Mouse (Mus musculus): ENCODE measurements at regions not wholly inside any gene's neighbourhood (a gene's known extent, or its start where the extent isn't known, plus 50 kb on each side); places are given as distances from the start of the nearest gene placed in this dataset.

- no peak for TF ChIP-seq CTCF (conservative IDR thresholded peaks at IDR 0.05; ENCODE audit: low read length)
- TF ChIP-seq NANOG (IDR thresholded peaks at IDR 0.05; ENCODE audit: borderline replicate concordance, low read length) = no peak
- TF ChIP-seq POU5F1 (IDR thresholded peaks at IDR 0.05; ENCODE audit: borderline replicate concordance, low read length) = no peak
These were observed 97.0 kb downstream of the Matn1 start for GRCm38 (mm10) chr4:131041210-131041609.

All from E14TG2a.4 (cell line).